Mouse (Mus musculus) midbrain, postnatal 0 days (tissue): ENCODE measurements at regions not wholly inside any gene's neighbourhood (a gene's known extent, or its start where the extent isn't known, plus 50 kb on each side); places are given as distances from the start of the nearest gene placed in this dataset.

Experiments
- ATAC-seq: fragments of 200-750 bp; cut with Nextera tagmentation; 2 replicates; pipeline ENCODE4 v1.8.0; 2017; ENCODE audit warnings: moderate number of reproducible peaks, mild to moderate bottlenecking, moderate TSS enrichment, moderate library complexity; ENCODE audit not compliant: low FRiP score
- DNase-seq: peaks from one replicate; pipeline ENCODE4 v3.0.0-alpha.2; 2015; ENCODE audit warnings: low spot score
- H3K27ac ChIP-seq: fragments of 300-500 bp; sonication (generic); 2 replicates; pipeline ENCODE4 v1.5.1; 2014; ENCODE audit warnings: low read depth, mild to moderate bottlenecking, low read length, mixed read lengths
- H3K27me3 ChIP-seq: fragments of 300-500 bp; sonication (generic); 2 replicates; pipeline ENCODE4 v1.6.1; 2014; ENCODE audit warnings: low read length, control low read depth, mixed read lengths; ENCODE audit not compliant: insufficient read depth
- H3K36me3 ChIP-seq: fragments of 300-500 bp; sonication (generic); 2 replicates; pipeline ENCODE4 v1.6.1; 2014; ENCODE audit warnings: low read length, control low read depth, mixed read lengths; ENCODE audit not compliant: insufficient read depth
- H3K4me1 ChIP-seq: fragments of 300-500 bp; sonication (generic); 2 replicates; pipeline ENCODE4 v1.6.1; 2014; ENCODE audit warnings: mild to moderate bottlenecking, control low read depth, antibody characterized with exemption, low read length, mixed read lengths; ENCODE audit not compliant: insufficient read depth
- H3K4me2 ChIP-seq: fragments of 300-500 bp; sonication (generic); 2 replicates; pipeline ENCODE4 v1.6.1; 2014; ENCODE audit warnings: low read depth, mild to moderate bottlenecking, low read length, mixed read lengths; ENCODE audit not compliant: poor library complexity, severe bottlenecking
- H3K4me3 ChIP-seq: fragments of 300-500 bp; sonication (generic); 2 replicates; pipeline ENCODE4 v1.5.1; 2014; ENCODE audit warnings: low read depth, mild to moderate bottlenecking, low read length, moderate library complexity
- H3K9ac ChIP-seq: fragments of 300-500 bp; sonication (generic); replicated peaks from 2 replicates; pipeline ENCODE4 v1.6.1; 2014; ENCODE audit warnings: mild to moderate bottlenecking, low read length, moderate library complexity, mixed read lengths; ENCODE audit not compliant: poor library complexity, severe bottlenecking
- H3K9me3 ChIP-seq: fragments of 300-500 bp; sonication (generic); 2 replicates; pipeline ENCODE4 v1.6.1; 2016; ENCODE audit warnings: low read length, control low read depth
- CTCF ChIP-seq: IDR thresholded peaks from 2 replicates; pipeline ENCODE4 v1.5.1; 2016; ENCODE audit warnings: antibody characterized with exemption, mild to moderate bottlenecking
- WGBS: fragments of 180-500 bp; shearing (Covaris S2); extraction: QIAGEN DNeasy Blood & Tissue Kit; methylation state at CpG from one replicate; pipeline ENCODE4 v1.1.7; 2014; 5-methylcytosine and 5-hydroxymethylcytosine counted together

- Histone ChIP-seq H3K27ac (no peak overlapping the region), H3K4me3 (no peak overlapping the region), H3K9me3 (no peaks in the 10 kb centered on the region), H3K4me1 (no peaks in the 10 kb centered on the region), H3K9ac (no peak overlapping the region), H3K27me3 (no peaks in the 10 kb centered on the region), H3K4me2 (no peak overlapping the region), H3K36me3 (no peaks in the 10 kb centered on the region)
- 76% methylated on average over 4 of the region's 4 CpGs for WGBS
- TF ChIP-seq CTCF = no peak
- DNase-seq (no peak), ATAC-seq (no peak)
Measured at GRCm38 (mm10) chr17:88175951-88176623, 111.0 kb upstream of the Fbxo11 start.

DNA sequence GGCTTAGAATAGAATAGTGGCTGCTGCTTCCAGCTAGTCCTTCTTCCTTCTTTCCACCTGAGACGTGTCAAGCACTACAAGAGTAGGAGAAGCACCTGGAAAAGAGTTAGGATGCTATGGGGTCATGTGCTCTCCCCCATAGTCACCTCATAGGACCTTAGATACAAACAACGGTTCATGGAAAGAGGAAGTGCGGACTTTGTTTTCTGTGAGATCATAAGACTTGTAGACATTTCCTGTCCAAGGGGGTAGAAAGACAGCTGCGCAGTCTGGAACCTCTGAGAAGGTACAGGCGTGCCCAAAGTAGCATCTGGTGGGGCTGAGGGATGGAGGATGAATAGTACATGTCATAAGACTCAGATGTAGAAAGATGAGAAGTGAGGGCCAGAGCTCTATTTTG, 125.6 kb upstream of the Fbxo11 start:
- 88% methylated on average over 5 of the region's 5 CpGs for WGBS
- H3K36me3 ChIP-seq = no peaks in the 10 kb centered on the region
- no peaks in the 10 kb centered on the region for H3K4me1 ChIP-seq
- no peak overlapping the region for H3K4me3 ChIP-seq
- H3K27ac ChIP-seq = no peak overlapping the region
- ATAC-seq = no peak
- H3K27me3 ChIP-seq = no peaks in the 10 kb centered on the region
- H3K9ac ChIP-seq = no peak overlapping the region
- DNase-seq = no peak
- no peak for TF ChIP-seq CTCF
- H3K4me2 ChIP-seq = no peak overlapping the region
- H3K9me3 ChIP-seq = no peaks in the 10 kb centered on the region

- WGBS = 90% methylated on average over 2 of the region's 2 CpGs
- TF ChIP-seq CTCF = no peak
- no peak for ATAC-seq
Measured at GRCm38 (mm10) chr17:88191444-88191843, 126.4 kb upstream of the Fbxo11 start.

DNA sequence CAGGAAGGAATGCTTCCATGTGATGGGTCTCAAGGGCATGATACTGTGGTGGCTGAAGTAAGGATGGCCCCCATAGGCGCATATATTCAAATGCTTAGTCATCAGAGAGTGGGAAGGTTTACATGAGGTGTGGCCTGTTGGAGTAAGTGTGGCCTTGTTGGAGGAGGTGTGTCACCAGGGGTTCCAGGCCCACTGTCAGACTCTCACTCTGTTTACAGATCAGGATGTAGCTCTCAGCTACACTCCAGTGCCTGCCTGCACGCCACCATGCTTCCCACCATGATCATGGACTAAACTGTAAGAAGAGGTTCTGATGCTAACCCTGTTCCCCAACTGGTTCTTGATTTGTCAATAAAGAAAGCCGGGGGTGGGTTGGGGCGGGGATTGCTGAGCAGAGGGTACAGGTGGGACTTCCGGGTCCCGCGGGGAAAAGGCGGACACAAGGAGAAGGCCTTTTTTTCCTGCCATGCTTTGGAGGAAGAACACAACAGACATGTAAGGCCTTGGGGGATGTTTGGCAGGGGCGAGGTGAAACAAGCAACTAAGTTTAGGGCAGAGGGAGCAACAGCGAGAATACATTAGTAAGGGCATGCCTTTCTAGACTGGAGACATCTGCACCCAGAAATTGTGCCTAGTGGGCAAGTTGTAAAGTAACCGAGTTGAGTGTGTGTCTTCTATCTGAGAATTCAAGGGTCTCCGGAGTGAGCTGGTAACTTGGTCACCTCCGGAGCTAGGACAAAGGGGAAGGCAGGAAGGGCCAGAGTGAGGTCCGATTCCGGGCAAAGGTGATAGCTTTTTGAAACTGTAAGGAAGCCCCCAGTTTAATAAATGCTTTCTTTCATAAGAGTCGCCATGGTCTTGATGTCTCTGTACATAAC, 127.1 kb upstream of the Fbxo11 start:
- H3K27me3 ChIP-seq = no peaks in the 10 kb centered on the region
- 93% methylated on average over 16 of the region's 16 CpGs for WGBS
- no peak overlapping the region for H3K4me2 ChIP-seq
- no peak for TF ChIP-seq CTCF
- H3K27ac ChIP-seq = no peak overlapping the region
- H3K4me3 ChIP-seq = no peak overlapping the region
- no peak for ATAC-seq
- DNase-seq = no peak
- H3K36me3 ChIP-seq = no peaks in the 10 kb centered on the region
- H3K9ac ChIP-seq = no peak overlapping the region
- H3K9me3 ChIP-seq = no peaks in the 10 kb centered on the region
- H3K4me1 ChIP-seq = no peaks in the 10 kb centered on the region

More at GRCm38 (mm10) chr17:88191444-88191843, 126.4 kb upstream of the Fbxo11 start:
- no peaks in the 10 kb centered on the region for H3K36me3 ChIP-seq
- H3K27ac ChIP-seq = no peak overlapping the region
- H3K9ac ChIP-seq = no peak overlapping the region
- DNase-seq = no peak
- no peaks in the 10 kb centered on the region for H3K9me3 ChIP-seq
- H3K4me2 ChIP-seq = no peak overlapping the region
- H3K4me3 ChIP-seq = no peak overlapping the region
- no peaks in the 10 kb centered on the region for H3K27me3 ChIP-seq
- H3K4me1 ChIP-seq = no peaks in the 10 kb centered on the region

DNA sequence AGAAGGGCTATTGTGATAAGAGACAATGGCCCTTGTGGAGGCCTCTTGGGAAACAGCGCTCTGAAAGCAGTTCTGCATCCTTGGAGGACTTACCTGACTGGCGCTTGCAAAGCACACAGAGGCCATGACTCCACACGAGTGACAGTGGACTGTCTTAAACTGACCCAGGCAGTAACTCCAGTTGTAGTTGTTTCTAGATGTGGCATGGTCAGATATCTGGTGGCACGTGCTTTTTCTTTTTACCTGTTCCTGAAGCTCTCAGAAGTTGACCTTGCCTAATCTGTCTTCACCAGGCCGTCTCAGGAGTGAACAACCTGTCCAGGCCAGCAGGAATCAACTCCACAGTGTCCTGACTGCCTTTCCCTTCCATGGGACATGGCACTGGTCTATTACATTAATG, 129.6 kb upstream of the Fbxo11 start:
- Histone ChIP-seq H3K4me1 (no peaks in the 10 kb centered on the region), H3K36me3 (no peaks in the 10 kb centered on the region), H3K4me2 (no peak overlapping the region), H3K9me3 (no peaks in the 10 kb centered on the region), H3K9ac (no peak overlapping the region), H3K27me3 (no peaks in the 10 kb centered on the region), H3K27ac (no peak overlapping the region), H3K4me3 (no peak overlapping the region)
- no peak for TF ChIP-seq CTCF
- 92% methylated on average over 5 of the region's 5 CpGs for WGBS
- no peak for DNase-seq
- ATAC-seq = no peak

- no peak overlapping the region for H3K4me2 ChIP-seq
- no peaks in the 10 kb centered on the region for H3K27me3 ChIP-seq
- no peak overlapping the region for H3K27ac ChIP-seq
- peak; percentile 13 for DNase-seq
- no peak overlapping the region for H3K9ac ChIP-seq
- TF ChIP-seq CTCF = no peak
- WGBS = 88% methylated on average over 2 of the region's 2 CpGs
- H3K36me3 ChIP-seq = no peaks in the 10 kb centered on the region
- no peaks in the 10 kb centered on the region for H3K9me3 ChIP-seq
- H3K4me3 ChIP-seq = no peak overlapping the region
- no peak for ATAC-seq
- no peaks in the 10 kb centered on the region for H3K4me1 ChIP-seq
Measured at GRCm38 (mm10) chr17:88195303-88195702, 130.2 kb upstream of the Fbxo11 start.
